Mouse (Mus musculus) G1E (cell line): Measurements from ENCODE around the gene Scrn2. TPM values are rescaled to one million over a fixed set of nuclear protein-coding genes. Genes with fewer than 3 reads are reported as not detected.

Experiments used
- ATAC-seq: 2 replicates; pipeline ENCODE4 v1.8.0; 2016; ENCODE audit warnings: mild to moderate bottlenecking; ENCODE audit not compliant: insufficient number of reproducible peaks, poor library complexity, low FRiP score, severe bottlenecking; ENCODE audit errors: extremely low read depth
- DNase-seq: peaks from one replicate; pipeline ENCODE4 v3.0.0; 2012; ENCODE audit warnings: low spot score
- H3K27me3 ChIP-seq: 2 replicates; pipeline ENCODE4 v1.6.1; 2012; ENCODE audit warnings: mild to moderate bottlenecking, low read length, inconsistent platforms; ENCODE audit not compliant: insufficient read depth
- H3K36me3 ChIP-seq: replicated peaks from 2 replicates; pipeline ENCODE3; 2012; ENCODE audit warnings: mild to moderate bottlenecking, inconsistent platforms
- H3K4me1 ChIP-seq: 2 replicates; pipeline ENCODE4 v1.6.1; 2012; ENCODE audit warnings: low read depth, low read length, inconsistent platforms, mixed read lengths; ENCODE audit not compliant: insufficient read depth
- H3K4me3 ChIP-seq: 2 replicates; pipeline ENCODE4 v1.5.1; 2012; ENCODE audit warnings: low read depth, mild to moderate bottlenecking, inconsistent platforms, low read length, moderate library complexity, mixed read lengths
- H3K9me3 ChIP-seq: replicated peaks from 2 replicates; pipeline ENCODE4 v1.6.1; 2012; ENCODE audit warnings: inconsistent platforms
- CTCF ChIP-seq: IDR thresholded peaks from 2 replicates; pipeline ENCODE4 v1.5.1; 2012; ENCODE audit warnings: low read depth, low read length, inconsistent platforms, mixed read lengths
- GATA1 ChIP-seq: IDR thresholded peaks from 2 replicates; pipeline ENCODE4 v1.6.1; 2012; ENCODE audit warnings: borderline replicate concordance, low read length, inconsistent platforms, mixed read lengths
- GATA2 ChIP-seq: IDR thresholded peaks from 2 replicates; pipeline ENCODE4 v1.6.1; 2012; ENCODE audit warnings: low read depth, low read length, inconsistent platforms, borderline replicate concordance
- POLR2AphosphoS5 ChIP-seq: IDR thresholded peaks from 2 replicates; pipeline ENCODE4 v1.6.1; 2012; ENCODE audit warnings: low read depth, low read length, inconsistent platforms; ENCODE audit not compliant: insufficient replicate concordance
- TAL1 ChIP-seq: conservative IDR thresholded peaks from 2 replicates; pipeline ENCODE4 v1.6.1; 2012; ENCODE audit warnings: low read depth, low read length, inconsistent platforms, mixed read lengths
- polyA plus RNA-seq: library from polyadenylated mRNA; stranded (reverse); fragments of >175 nt; gene quantifications from 2 replicates; pipeline ENCODE4 v1.2.3, GENCODE M21; 2012
- total RNA-seq, 2 experiments: library from RNA; stranded (forward) in 1 of 2; stranded (reverse) in 1 of 2; fragments of 200-1000 nt in 1 of 2; fragments of >200 nt in 1 of 2; fragmentation: Nextera tagmentation in 1 of 2; gene quantifications; 2 replicates each; pipeline ENCODE4 v1.2.3; 2014 to 2017

Scrn2 gene
- total and polyA plus RNA-seq, 3 experiments = 5.3 to 12.7 (median 10.5) TPM

- TF ChIP-seq GATA1 (no peak), GATA2 (no peak), POLR2AphosphoS5 (no peak), TAL1 (no peak), CTCF (no peak)
- ATAC-seq (no peak), DNase-seq (no peak)
- H3K4me3 ChIP-seq = no peak overlapping the region
- H3K9me3 ChIP-seq = no peaks in the 10 kb centered on the region
- H3K36me3 ChIP-seq = no peaks in the 10 kb centered on the region
- peaks cover 12% of the 10 kb centered on the region for H3K4me1 ChIP-seq
- peaks cover 92% of the 10 kb centered on the region for H3K27me3 ChIP-seq
These were observed 33.6 kb upstream of the Scrn2 start for GRCm38 (mm10) chr11:96995836-96996772.

DNA sequence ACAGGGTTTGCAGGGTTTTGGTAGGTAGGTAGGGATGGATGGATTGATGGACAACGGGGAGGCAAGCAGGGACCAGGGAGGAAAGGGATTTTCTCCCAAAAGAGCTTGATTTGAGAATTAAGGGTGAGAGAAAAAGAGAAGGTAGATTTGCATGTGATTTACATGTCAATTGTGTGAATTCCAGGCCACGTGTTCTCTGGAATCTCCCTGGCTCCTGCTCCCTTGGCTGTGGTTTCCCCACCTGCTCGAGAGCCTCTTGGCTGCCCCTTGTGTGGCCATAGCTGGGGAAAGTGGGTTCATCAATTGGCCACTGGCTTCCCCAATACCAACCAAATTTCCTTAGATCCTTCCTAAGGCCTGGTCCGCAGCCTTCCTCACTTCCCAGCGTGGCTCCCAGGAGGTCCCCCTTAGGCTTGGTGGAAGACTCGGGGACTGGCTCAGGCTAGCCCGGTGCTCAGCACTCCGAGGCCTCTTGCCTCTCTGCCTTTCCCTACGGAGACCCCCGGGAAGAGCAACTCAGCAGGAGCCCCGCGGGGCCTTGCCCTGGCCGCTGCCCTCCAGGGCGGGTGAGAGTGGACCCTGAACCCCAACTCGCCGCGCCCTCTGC lies 32.9 kb upstream of the Scrn2 start:
- DNase-seq = no peak
- no peaks in the 10 kb centered on the region for H3K36me3 ChIP-seq
- no peaks in the 10 kb centered on the region for H3K9me3 ChIP-seq
- TF ChIP-seq CTCF = no peak
- no peak for TF ChIP-seq POLR2AphosphoS5
- no peak for TF ChIP-seq TAL1
- no peak for TF ChIP-seq GATA1
- no peak for TF ChIP-seq GATA2
- peaks cover 14% of the 10 kb centered on the region for H3K4me1 ChIP-seq
- no peak for ATAC-seq
- H3K4me3 ChIP-seq = no peak overlapping the region
- H3K27me3 ChIP-seq = peaks cover 91% of the 10 kb centered on the region

GRCm38 (mm10) chr11:96997380-96997956 lies 32.3 kb upstream of the Scrn2 start:
- Histone ChIP-seq H3K27me3 (peaks cover 91% of the 10 kb centered on the region), H3K4me3 (no peak overlapping the region), H3K4me1 (peaks cover 18% of the 10 kb centered on the region), H3K9me3 (no peaks in the 10 kb centered on the region), H3K36me3 (no peaks in the 10 kb centered on the region)
- TF ChIP-seq GATA2 (no peak), POLR2AphosphoS5 (no peak), CTCF (no peak), TAL1 (no peak), GATA1 (no peak)
- no peak for ATAC-seq
- DNase-seq = no peak

DNA sequence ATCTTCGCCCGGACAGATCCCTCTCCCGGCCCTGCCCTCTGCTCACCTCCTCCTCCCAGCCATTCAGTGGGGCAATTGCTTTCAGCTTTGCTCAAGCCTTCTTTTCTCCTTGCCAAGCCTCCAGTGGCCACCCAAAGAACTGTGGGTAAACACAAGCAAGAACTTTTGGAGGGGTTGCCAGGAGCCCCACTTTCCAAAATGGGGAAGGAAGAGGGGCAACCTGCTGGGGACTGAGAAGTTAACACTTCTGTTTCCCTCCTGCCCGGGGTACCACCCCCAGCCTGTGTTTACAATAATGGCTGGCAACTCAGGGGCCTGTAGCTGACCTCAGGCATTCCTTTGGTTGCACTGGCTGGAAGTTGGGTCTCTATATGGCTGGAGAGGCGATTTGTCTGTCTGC lies 26.6 kb upstream of the Scrn2 start:
- H3K4me1 ChIP-seq = peaks cover 32% of the 10 kb centered on the region
- ATAC-seq = no peak
- H3K27me3 ChIP-seq = peaks cover 67% of the 10 kb centered on the region

DNA sequence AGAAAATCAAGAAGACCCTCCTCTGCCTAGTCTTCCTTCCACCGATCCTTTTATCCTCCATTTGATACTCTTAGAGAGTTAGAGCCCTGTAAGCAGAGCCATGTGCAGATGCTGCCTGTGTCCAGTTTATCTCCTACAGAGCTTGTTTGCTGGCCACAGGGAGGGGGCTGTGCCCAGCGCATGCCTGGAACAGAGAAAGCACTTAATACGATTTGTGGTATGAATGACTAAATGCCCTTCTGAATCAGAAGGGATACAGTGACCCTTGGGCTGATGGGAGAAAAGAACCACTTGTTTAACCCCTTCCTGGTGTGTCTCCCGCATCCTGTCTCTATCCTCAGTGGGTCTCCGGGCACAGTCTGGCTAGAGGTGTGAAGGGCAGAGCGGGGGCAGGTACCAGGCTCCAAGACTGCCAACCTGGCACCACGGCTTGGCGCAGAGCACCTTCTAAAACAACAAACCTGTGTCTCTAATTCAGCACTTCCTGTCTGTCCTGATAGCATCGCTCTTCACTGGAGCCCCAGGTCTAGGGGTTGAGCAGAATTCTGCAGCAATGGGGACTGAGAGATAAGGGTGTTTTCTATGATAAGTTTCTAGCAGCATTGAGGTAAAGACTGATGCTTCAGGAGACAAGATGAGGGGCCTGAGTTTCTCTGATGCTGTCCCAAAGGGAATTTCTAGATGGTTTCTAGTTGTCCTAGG lies 22.5 kb upstream of the Scrn2 start:
- peaks cover 38% of the 10 kb centered on the region for H3K4me1 ChIP-seq
- H3K9me3 ChIP-seq = no peaks in the 10 kb centered on the region
- H3K36me3 ChIP-seq = no peaks in the 10 kb centered on the region
- DNase-seq = peak; percentile 29
- ATAC-seq = peak; percentile 40; the same call in 1 of the 2 replicates
- 0 out of 2 replicates have a peak, but pooled peaks have one; percentile 27 for TF ChIP-seq TAL1
- TF ChIP-seq GATA1 = no peak
- H3K4me3 ChIP-seq = peak overlapping the region; percentile 54; the same call in 1 of the 2 replicates
- peaks cover 69% of the 10 kb centered on the region for H3K27me3 ChIP-seq

More for the DNA sequence above, 26.6 kb upstream of the Scrn2 start:
- Histone ChIP-seq H3K36me3 (no peaks in the 10 kb centered on the region), H3K9me3 (no peaks in the 10 kb centered on the region), H3K4me3 (no peak overlapping the region)
- TF ChIP-seq GATA1 = no peak
- no peak for TF ChIP-seq CTCF
- no peak for TF ChIP-seq GATA2
- TF ChIP-seq POLR2AphosphoS5 = no peak
- TF ChIP-seq TAL1 = no peak
- DNase-seq = no peak
